Mouse (Mus musculus): Measurements from ENCODE around the gene Ankrd44. TPM values are rescaled to one million over a fixed set of nuclear protein-coding genes. Genes with fewer than 3 reads are reported as not detected.
A peak's percentile ranks its signal among the peaks of the same experiment; 100 is the strongest.

Ankrd44 gene
- polyA plus RNA-seq, 1 experiment from 2014 or later, result 20.1 TPM

- H3K27ac ChIP-seq (replicated peaks), result no peak overlapping the region
- no peak for ATAC-seq (ENCODE audit: low FRiP score, low read depth)
- H3K4me2 ChIP-seq (replicated peaks), result no peak overlapping the region
- peaks cover 14% of the 10 kb centered on the region; the same call in 1 of the 2 replicates for H3K4me1 ChIP-seq
- H3K36me3 ChIP-seq, result no peaks in the 10 kb centered on the region
- no peak overlapping the region for H3K4me3 ChIP-seq
- H3K9ac ChIP-seq (replicated peaks), result no peak overlapping the region
- 86% methylated on average over 6 of the region's 6 CpGs for WGBS
- H3K27me3 ChIP-seq, result no peaks in the 10 kb centered on the region
- no peaks in the 10 kb centered on the region for H3K9me3 ChIP-seq
Observed at GRCm38 (mm10) chr1:54874094-54874493, 52.1 kb downstream of the Ankrd44 start.

GRCm38 (mm10) chr1:54872857-54873616, 53.1 kb downstream of the Ankrd44 start:
- no peak overlapping the region for H3K27ac ChIP-seq (replicated peaks)
- 57% methylated on average over 9 of the region's 9 CpGs for WGBS
- H3K9me3 ChIP-seq, result no peaks in the 10 kb centered on the region
- peaks cover 21% of the 10 kb centered on the region for H3K4me1 ChIP-seq
- H3K27me3 ChIP-seq, result no peaks in the 10 kb centered on the region
- ATAC-seq (ENCODE audit: low FRiP score, low read depth), result no peak
- no peak overlapping the region for H3K9ac ChIP-seq (replicated peaks)
- no peak overlapping the region for H3K4me3 ChIP-seq
- H3K4me2 ChIP-seq (replicated peaks), result no peak overlapping the region
- no peaks in the 10 kb centered on the region for H3K36me3 ChIP-seq

- Histone ChIP-seq H3K27me3 (no peaks in the 10 kb centered on the region), H3K4me3 (no peak overlapping the region), H3K9ac (replicated peaks) (no peak overlapping the region), H3K4me2 (replicated peaks) (no peak overlapping the region), H3K9me3 (no peaks in the 10 kb centered on the region), H3K4me1 (peaks cover 25% of the 10 kb centered on the region), H3K36me3 (no peaks in the 10 kb centered on the region), H3K27ac (replicated peaks) (no peak overlapping the region)
- WGBS, result 94% methylated on average over 1 of the region's 1 CpGs
- ATAC-seq (ENCODE audit: low FRiP score, low read depth), result no peak
Observed at GRCm38 (mm10) chr1:54871321-54871720, 54.9 kb downstream of the Ankrd44 start.

GRCm38 (mm10) chr1:54870634-54871033, 55.6 kb downstream of the Ankrd44 start:
- no peak overlapping the region for H3K27ac ChIP-seq (replicated peaks)
- no peaks in the 10 kb centered on the region for H3K9me3 ChIP-seq

GRCm38 (mm10) chr1:54867226-54867625, 59.0 kb downstream of the Ankrd44 start:
- H3K36me3 ChIP-seq, result no peaks in the 10 kb centered on the region
- H3K4me1 ChIP-seq, result peaks cover 21% of the 10 kb centered on the region
- no peak overlapping the region for H3K4me2 ChIP-seq (replicated peaks)
- no peak for ATAC-seq (ENCODE audit: low FRiP score, low read depth)
- H3K27me3 ChIP-seq, result no peaks in the 10 kb centered on the region
- WGBS, result 53% methylated on average over 4 of the region's 4 CpGs
- no peak overlapping the region for H3K9ac ChIP-seq (replicated peaks)
- no peak overlapping the region for H3K4me3 ChIP-seq
- H3K27ac ChIP-seq (replicated peaks), result peak overlapping the region; percentile 20; the same call in 1 of the 2 replicates
- no peaks in the 10 kb centered on the region for H3K9me3 ChIP-seq

More at GRCm38 (mm10) chr1:54870634-54871033, 55.6 kb downstream of the Ankrd44 start:
- H3K9ac ChIP-seq (replicated peaks), result no peak overlapping the region
- no peak overlapping the region for H3K4me3 ChIP-seq
- WGBS, result 87% methylated on average over 2 of the region's 2 CpGs
- H3K36me3 ChIP-seq, result no peaks in the 10 kb centered on the region
- H3K4me2 ChIP-seq (replicated peaks), result no peak overlapping the region
- no peak for ATAC-seq (ENCODE audit: low FRiP score, low read depth)
- H3K27me3 ChIP-seq, result no peaks in the 10 kb centered on the region
- peaks cover 25% of the 10 kb centered on the region for H3K4me1 ChIP-seq

- no peaks in the 10 kb centered on the region for H3K9me3 ChIP-seq
- H3K4me2 ChIP-seq (replicated peaks), result no peak overlapping the region
- no peak overlapping the region for H3K27ac ChIP-seq (replicated peaks)
- no peak overlapping the region for H3K4me3 ChIP-seq
- H3K36me3 ChIP-seq, result no peaks in the 10 kb centered on the region
- H3K4me1 ChIP-seq, result peaks cover 24% of the 10 kb centered on the region
- H3K27me3 ChIP-seq, result no peaks in the 10 kb centered on the region
- WGBS, result 78% methylated on average over 3 of the region's 3 CpGs
- ATAC-seq (ENCODE audit: low FRiP score, low read depth), result no peak
- H3K9ac ChIP-seq (replicated peaks), result no peak overlapping the region
Observed at GRCm38 (mm10) chr1:54866131-54866530, 60.1 kb downstream of the Ankrd44 start.

GRCm38 (mm10) chr1:54864928-54865652, 61.1 kb downstream of the Ankrd44 start:
- 93% methylated on average over 7 of the region's 7 CpGs for WGBS
- peaks cover 24% of the 10 kb centered on the region for H3K4me1 ChIP-seq

GRCm38 (mm10) chr1:54860361-54860760, 65.8 kb downstream of the Ankrd44 start:
- Histone ChIP-seq H3K36me3 (no peaks in the 10 kb centered on the region), H3K9ac (replicated peaks) (no peak overlapping the region), H3K4me3 (no peak overlapping the region), H3K4me2 (replicated peaks) (no peak overlapping the region), H3K27me3 (no peaks in the 10 kb centered on the region), H3K4me1 (peaks cover 4% of the 10 kb centered on the region), H3K27ac (replicated peaks) (no peak overlapping the region), H3K9me3 (no peaks in the 10 kb centered on the region)
- ATAC-seq (ENCODE audit: low FRiP score, low read depth), result no peak
- WGBS, result 83% methylated on average over 5 of the region's 5 CpGs

More at GRCm38 (mm10) chr1:54864928-54865652, 61.1 kb downstream of the Ankrd44 start:
- H3K27ac ChIP-seq (replicated peaks), result no peak overlapping the region
- H3K36me3 ChIP-seq, result no peaks in the 10 kb centered on the region
- H3K4me3 ChIP-seq, result no peak overlapping the region
- H3K9me3 ChIP-seq, result no peaks in the 10 kb centered on the region
- no peak overlapping the region for H3K4me2 ChIP-seq (replicated peaks)
- no peaks in the 10 kb centered on the region for H3K27me3 ChIP-seq
- no peak for ATAC-seq (ENCODE audit: low FRiP score, low read depth)
- H3K9ac ChIP-seq (replicated peaks), result no peak overlapping the region

GRCm38 (mm10) chr1:54859876-54860275, 66.3 kb downstream of the Ankrd44 start:
- Histone ChIP-seq H3K36me3 (no peaks in the 10 kb centered on the region), H3K27ac (replicated peaks) (no peak overlapping the region)
- ATAC-seq (ENCODE audit: low FRiP score, low read depth), result no peak

GRCm38 (mm10) chr1:54858898-54859297, 67.3 kb downstream of the Ankrd44 start:
- Histone ChIP-seq H3K9ac (replicated peaks) (no peak overlapping the region), H3K4me3 (no peak overlapping the region), H3K4me1 (peaks cover 7% of the 10 kb centered on the region), H3K36me3 (no peaks in the 10 kb centered on the region), H3K9me3 (no peaks in the 10 kb centered on the region), H3K27ac (replicated peaks) (no peak overlapping the region), H3K4me2 (replicated peaks) (no peak overlapping the region), H3K27me3 (no peaks in the 10 kb centered on the region)
- no peak for ATAC-seq (ENCODE audit: low FRiP score, low read depth)
- WGBS, result 84% methylated on average over 2 of the region's 2 CpGs

More at GRCm38 (mm10) chr1:54859876-54860275, 66.3 kb downstream of the Ankrd44 start:
- no peak overlapping the region for H3K9ac ChIP-seq (replicated peaks)
- no peak overlapping the region for H3K4me3 ChIP-seq
- no peaks in the 10 kb centered on the region for H3K27me3 ChIP-seq
- peaks cover 4% of the 10 kb centered on the region for H3K4me1 ChIP-seq
- no peak overlapping the region for H3K4me2 ChIP-seq (replicated peaks)
- H3K9me3 ChIP-seq, result no peaks in the 10 kb centered on the region

- Histone ChIP-seq H3K36me3 (no peaks in the 10 kb centered on the region), H3K4me3 (no peak overlapping the region), H3K4me2 (replicated peaks) (no peak overlapping the region), H3K4me1 (peaks cover 11% of the 10 kb centered on the region), H3K27me3 (no peaks in the 10 kb centered on the region), H3K27ac (replicated peaks) (no peak overlapping the region), H3K9ac (replicated peaks) (no peak overlapping the region), H3K9me3 (no peaks in the 10 kb centered on the region)
- no peak for ATAC-seq (ENCODE audit: low FRiP score, low read depth)
- WGBS, result 94% methylated on average over 7 of the region's 7 CpGs
Observed at GRCm38 (mm10) chr1:54856502-54856901, 69.7 kb downstream of the Ankrd44 start.

GRCm38 (mm10) chr1:54855970-54856369, 70.2 kb downstream of the Ankrd44 start:
- H3K4me2 ChIP-seq (replicated peaks), result no peak overlapping the region
- WGBS, result 87% methylated on average over 3 of the region's 3 CpGs
- peaks cover 14% of the 10 kb centered on the region; the same call in 1 of the 2 replicates for H3K4me1 ChIP-seq

More at GRCm38 (mm10) chr1:54855970-54856369, 70.2 kb downstream of the Ankrd44 start:
- Histone ChIP-seq H3K27me3 (no peaks in the 10 kb centered on the region), H3K4me3 (no peak overlapping the region), H3K27ac (replicated peaks) (no peak overlapping the region), H3K9ac (replicated peaks) (no peak overlapping the region), H3K9me3 (no peaks in the 10 kb centered on the region), H3K36me3 (no peaks in the 10 kb centered on the region)
- ATAC-seq (ENCODE audit: low FRiP score, low read depth), result no peak
